Mouse (Mus musculus) forebrain, embryonic 16.5 days (tissue): ENCODE measurements at regions not wholly inside any gene's neighbourhood (a gene's known extent, or its start where the extent isn't known, plus 50 kb on each side); places are given as distances from the start of the nearest gene placed in this dataset.
"Not testable (repeated sequence)": the region's sequence is repeated elsewhere in the genome, so short reads cannot be mapped to it uniquely, and the experiment has no call there.

Source experiments
- ATAC-seq: fragments of 200-750 bp; cut with Nextera tagmentation; 2 replicates; pipeline ENCODE4 v1.8.0; 2017; ENCODE audit warnings: mild to moderate bottlenecking, moderate library complexity
- H3K27ac ChIP-seq: fragments of 300-500 bp; sonication (generic); 2 replicates; pipeline ENCODE4 v1.5.1; 2014; ENCODE audit warnings: low read length, control low read depth
- H3K27me3 ChIP-seq: fragments of 300-500 bp; sonication (generic); replicated peaks from 2 replicates; pipeline ENCODE4 v1.6.1; 2014; ENCODE audit warnings: low read length; ENCODE audit not compliant: control insufficient read depth, insufficient read depth
- H3K36me3 ChIP-seq: fragments of 300-500 bp; sonication (generic); 2 replicates; pipeline ENCODE4 v1.6.1; 2014; ENCODE audit not compliant: control insufficient read depth, insufficient read depth
- H3K4me1 ChIP-seq: fragments of 300-500 bp; sonication (generic); replicated peaks from 2 replicates; pipeline ENCODE4 v1.6.1; 2014; ENCODE audit warnings: low read length; ENCODE audit not compliant: control insufficient read depth, insufficient read depth
- H3K4me2 ChIP-seq: fragments of 300-500 bp; sonication (generic); 2 replicates; pipeline ENCODE4 v1.6.1; 2014; ENCODE audit warnings: mild to moderate bottlenecking, low read length, control low read depth
- H3K4me3 ChIP-seq: fragments of 300-500 bp; sonication (generic); replicated peaks from 2 replicates; pipeline ENCODE4 v1.5.1; 2014; ENCODE audit warnings: mild to moderate bottlenecking, low read length, control low read depth
- H3K9ac ChIP-seq: fragments of 300-500 bp; sonication (generic); replicated peaks from 2 replicates; pipeline ENCODE4 v1.6.1; 2014; ENCODE audit warnings: low read depth, low read length, control low read depth
- H3K9me3 ChIP-seq: fragments of 300-500 bp; sonication (generic); 2 replicates; pipeline ENCODE4 v1.6.1; 2016; ENCODE audit warnings: low read length; ENCODE audit not compliant: control insufficient read depth
- WGBS: fragments of 180-500 bp; shearing (Covaris S2); extraction: QIAGEN DNeasy Blood & Tissue Kit; methylation state at CpG from one replicate; pipeline ENCODE4 v1.1.7; 2014; 5-methylcytosine and 5-hydroxymethylcytosine counted together

- H3K27ac ChIP-seq = no peak overlapping the region
- H3K9ac ChIP-seq = no peak overlapping the region
- WGBS = 92% methylated on average over 1 of the region's 1 CpGs
- no peak overlapping the region for H3K4me3 ChIP-seq
- no peak for ATAC-seq
- H3K27me3 ChIP-seq = no peaks in the 10 kb centered on the region
- H3K9me3 ChIP-seq = no peaks in the 10 kb centered on the region
- H3K4me2 ChIP-seq = no peak overlapping the region
- no peaks in the 10 kb centered on the region for H3K4me1 ChIP-seq
- H3K36me3 ChIP-seq = no peaks in the 10 kb centered on the region
Observed at GRCm38 (mm10) chr2:135525779-135526178, 133.0 kb upstream of the Plcb4 start.

GRCm38 (mm10) chr2:135529619-135530018, 129.2 kb upstream of the Plcb4 start:
- Histone ChIP-seq H3K27ac (no peak overlapping the region), H3K36me3 (no peaks in the 10 kb centered on the region), H3K27me3 (no peaks in the 10 kb centered on the region), H3K9me3 (peaks cover 2% of the 10 kb centered on the region; the same call in 1 of the 2 replicates), H3K4me1 (no peaks in the 10 kb centered on the region), H3K9ac (no peak overlapping the region), H3K4me2 (no peak overlapping the region), H3K4me3 (no peak overlapping the region)
- 75% methylated on average over 3 of the region's 3 CpGs for whole genome bisulfite sequencing
- ATAC-seq = no peak

DNA sequence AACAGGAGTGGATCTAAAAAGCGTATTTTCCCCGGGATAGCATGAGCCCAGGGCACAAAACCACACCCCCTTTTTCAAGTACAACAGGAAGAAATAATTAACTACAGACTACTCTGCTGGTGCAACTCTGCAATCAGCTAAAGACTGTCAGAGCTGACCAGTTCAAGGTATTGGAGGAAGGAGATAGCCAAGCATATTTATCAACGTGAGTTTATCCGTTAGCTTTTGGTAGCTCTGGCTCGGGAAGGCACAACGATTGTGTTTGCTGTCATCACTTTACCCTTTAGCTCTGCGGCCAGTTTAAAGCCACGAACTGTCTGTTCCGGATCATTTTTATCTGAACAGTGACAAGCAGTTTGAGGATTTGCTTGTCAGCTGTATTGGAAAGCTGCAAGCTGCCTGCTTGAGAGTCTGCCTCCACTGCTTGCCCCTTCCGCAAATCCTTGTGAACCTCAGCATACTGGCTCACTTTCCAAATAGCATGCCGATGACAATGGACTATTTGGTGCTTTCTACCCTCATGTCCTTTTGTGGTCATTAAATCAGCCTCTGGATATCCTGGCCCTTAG, 122.4 kb upstream of the Plcb4 start:
- no peak overlapping the region for H3K4me3 ChIP-seq
- no peak overlapping the region for H3K4me2 ChIP-seq
- H3K9me3 ChIP-seq = peaks cover 2% of the 10 kb centered on the region; the same call in 1 of the 2 replicates
- H3K27ac ChIP-seq = no peak overlapping the region
- 59% methylated on average over 11 of the region's 11 CpGs for WGBS
- no peaks in the 10 kb centered on the region for H3K27me3 ChIP-seq
- no peak for ATAC-seq
- peaks cover 8% of the 10 kb centered on the region for H3K4me1 ChIP-seq
- no peaks in the 10 kb centered on the region for H3K36me3 ChIP-seq
- H3K9ac ChIP-seq = no peak overlapping the region

GRCm38 (mm10) chr2:135538022-135538421, 120.8 kb upstream of the Plcb4 start:
- no peak overlapping the region for H3K4me3 ChIP-seq
- peaks cover 15% of the 10 kb centered on the region for H3K4me1 ChIP-seq
- H3K27ac ChIP-seq = no peak overlapping the region
- 11% methylated on average over 2 of the region's 2 CpGs for WGBS
- no peak overlapping the region for H3K4me2 ChIP-seq
- H3K9me3 ChIP-seq = no peaks in the 10 kb centered on the region; the same call in 1 of the 2 replicates
- H3K9ac ChIP-seq = no peak overlapping the region
- no peaks in the 10 kb centered on the region for H3K36me3 ChIP-seq
- no peak for ATAC-seq
- H3K27me3 ChIP-seq = no peaks in the 10 kb centered on the region

GRCm38 (mm10) chr2:135541058-135541457, 117.8 kb upstream of the Plcb4 start:
- no peak overlapping the region for H3K27ac ChIP-seq

GRCm38 (mm10) chr2:135541930-135542329, 116.9 kb upstream of the Plcb4 start:
- Histone ChIP-seq H3K36me3 (no peaks in the 10 kb centered on the region), H3K27ac (no peak overlapping the region), H3K4me2 (no peak overlapping the region), H3K9me3 (no peaks in the 10 kb centered on the region), H3K27me3 (no peaks in the 10 kb centered on the region), H3K4me1 (peaks cover 15% of the 10 kb centered on the region), H3K9ac (no peak overlapping the region), H3K4me3 (no peak overlapping the region)
- ATAC-seq = no peak

More at GRCm38 (mm10) chr2:135541058-135541457, 117.8 kb upstream of the Plcb4 start:
- peak; percentile 99 for ATAC-seq
- peaks cover 15% of the 10 kb centered on the region for H3K4me1 ChIP-seq
- no peak overlapping the region for H3K9ac ChIP-seq
- H3K36me3 ChIP-seq = no peaks in the 10 kb centered on the region
- WGBS = 12% methylated on average over 2 of the region's 2 CpGs
- H3K27me3 ChIP-seq = no peaks in the 10 kb centered on the region
- H3K4me3 ChIP-seq = no peak overlapping the region
- no peak overlapping the region for H3K4me2 ChIP-seq
- H3K9me3 ChIP-seq = no peaks in the 10 kb centered on the region

- no peak for ATAC-seq
- H3K27ac ChIP-seq = no peak overlapping the region
- no peak overlapping the region for H3K4me3 ChIP-seq
- H3K36me3 ChIP-seq = no peaks in the 10 kb centered on the region
- H3K9me3 ChIP-seq = no peaks in the 10 kb centered on the region
- H3K27me3 ChIP-seq = no peaks in the 10 kb centered on the region
- no peak overlapping the region for H3K4me2 ChIP-seq
- no peak overlapping the region for H3K9ac ChIP-seq
- H3K4me1 ChIP-seq = peaks cover 15% of the 10 kb centered on the region
Observed at GRCm38 (mm10) chr2:135544882-135545281, 113.9 kb upstream of the Plcb4 start.

- no peaks in the 10 kb centered on the region for H3K9me3 ChIP-seq
- no peaks in the 10 kb centered on the region for H3K36me3 ChIP-seq
- 87% methylated on average over 3 of the region's 3 CpGs for WGBS
Observed at GRCm38 (mm10) chr2:135547966-135548365, 110.8 kb upstream of the Plcb4 start.

GRCm38 (mm10) chr2:135553031-135553430, 105.8 kb upstream of the Plcb4 start:
- Histone ChIP-seq H3K4me3 (no peak overlapping the region), H3K4me2 (no peak overlapping the region), H3K36me3 (no peaks in the 10 kb centered on the region), H3K4me1 (no peaks in the 10 kb centered on the region), H3K27ac (no peak overlapping the region), H3K9ac (no peak overlapping the region), H3K27me3 (no peaks in the 10 kb centered on the region), H3K9me3 (no peaks in the 10 kb centered on the region)
- no peak for ATAC-seq
- WGBS = 59% methylated on average over 3 of the region's 3 CpGs

More at GRCm38 (mm10) chr2:135547966-135548365, 110.8 kb upstream of the Plcb4 start:
- Histone ChIP-seq H3K27me3 (no peaks in the 10 kb centered on the region), H3K9ac (no peak overlapping the region), H3K4me2 (no peak overlapping the region), H3K4me1 (no peaks in the 10 kb centered on the region), H3K27ac (no peak overlapping the region), H3K4me3 (no peak overlapping the region)
- no peak for ATAC-seq

DNA sequence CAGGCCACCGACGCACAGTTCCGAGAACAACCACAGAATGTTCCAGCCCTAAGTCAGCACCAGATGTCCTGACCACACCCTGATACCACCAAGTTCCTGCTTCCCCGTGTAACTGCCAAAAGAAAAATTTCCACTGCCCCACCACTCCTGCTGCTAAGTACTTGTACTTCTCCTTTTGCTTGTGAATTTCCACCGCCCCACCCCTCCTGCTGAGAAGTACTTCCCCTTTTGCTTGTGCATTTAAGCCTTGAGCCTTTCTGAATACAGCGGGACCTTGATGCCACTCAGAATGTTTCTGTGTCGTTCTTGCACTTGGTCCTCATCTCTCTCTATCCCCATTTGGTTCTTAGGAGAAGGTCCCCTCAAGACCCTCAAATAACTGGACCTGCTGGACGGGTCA, 100.8 kb upstream of the Plcb4 start:
- H3K4me2 ChIP-seq, H3K36me3 ChIP-seq, H3K27ac ChIP-seq, H3K27me3 ChIP-seq, H3K4me1 ChIP-seq, ATAC-seq, H3K9ac ChIP-seq, H3K4me3 ChIP-seq, H3K9me3 ChIP-seq: not testable (repeated sequence)
- WGBS = 95% methylated on average over 8 of the region's 8 CpGs
